Mouse (Mus musculus): ENCODE results near the gene Hivep3. TPM values are rescaled to one million over a fixed set of nuclear protein-coding genes. Genes with fewer than 3 reads are reported as not detected.

Hivep3 gene
- total and polyA plus RNA-seq, 3 experiments: 14.4 to 32.3 (median 21.2) TPM

GRCm38 (mm10) chr4:119991758-119992157, 258.2 kb downstream of the Hivep3 start:
- TF ChIP-seq POLR2A (IDR thresholded peaks at IDR 0.05; ENCODE audit: low read depth, low read length): no peak
- no peak for TF ChIP-seq KAT2A (IDR thresholded peaks at IDR 0.05; ENCODE audit: insufficient replicate concordance, low read length)
- TF ChIP-seq PAX5 (IDR thresholded peaks at IDR 0.05; ENCODE audit: low read length): no peak
- TF ChIP-seq HCFC1 (IDR thresholded peaks at IDR 0.05; ENCODE audit: low read depth, low read length): no peak
- TF ChIP-seq BHLHE40 (IDR thresholded peaks at IDR 0.05; ENCODE audit: low read depth, low read length): peak; percentile 58
- TF ChIP-seq SMC3 (IDR thresholded peaks at IDR 0.05; ENCODE audit: low read depth, low read length): no peak
- peaks cover 49 to 64% of the 10 kb centered on the region in 2 experiments for H3K4me1 ChIP-seq (ENCODE audit: control insufficient read depth in 1 of 2, insufficient read depth in 2 of 2)
- H3K4me2 ChIP-seq (ENCODE audit: insufficient read depth, low read depth, poor library complexity, severe bottlenecking): no peak overlapping the region
- no peak overlapping the region for H3K9ac ChIP-seq (ENCODE audit: insufficient read depth, low read depth)
- dilution Hi-C loops (cut with MboI; ENCODE audit: extremely low pct_ligation_motif_present, extremely low pct_unique_long_range_greater_than_20kb, low sequenced_read_pairs): no loop called here
- no peak overlapping the region for H3K4me3 ChIP-seq (replicated peaks in 1 of 3; ENCODE audit: low read depth in 2 of 3, low read length in 2 of 3, poor library complexity in 1 of 3)
- no peaks in the 10 kb centered on the region for H3K79me2 ChIP-seq (replicated peaks; ENCODE audit: control insufficient read depth, extremely low read depth, insufficient read depth, poor library complexity, severe bottlenecking)
- H3K36me3 ChIP-seq (replicated peaks in 1 of 2; ENCODE audit: control insufficient read depth in 1 of 2, insufficient read depth in 1 of 2, low read length in 1 of 2): peaks cover 0 to 5% of the 10 kb centered on the region in 2 experiments
- DNase-seq (ENCODE audit: extremely low read depth): no peak
- no peaks in the 10 kb centered on the region for H3K9me3 ChIP-seq (replicated peaks; ENCODE audit: low read length)
- in situ Hi-C loops (cut with MboI; ENCODE audit: low pct_ligation_motif_present, low pct_unique_long_range_greater_than_20kb, low sequenced_read_pairs): no loop called here
- no peak overlapping the region for H3K27ac ChIP-seq (ENCODE audit: insufficient read depth, low read depth)
- H3K27me3 ChIP-seq (replicated peaks): no peaks in the 10 kb centered on the region

GRCm38 (mm10) chr4:119996377-119996776, 262.8 kb downstream of the Hivep3 start:
- no peak for DNase-seq (ENCODE audit: extremely low read depth)
- in situ Hi-C loops (cut with MboI; ENCODE audit: low pct_ligation_motif_present, low pct_unique_long_range_greater_than_20kb, low sequenced_read_pairs): no loop called here
- no peaks in the 10 kb centered on the region for H3K79me2 ChIP-seq (replicated peaks; ENCODE audit: control insufficient read depth, extremely low read depth, insufficient read depth, poor library complexity, severe bottlenecking)
- no peak overlapping the region for H3K4me3 ChIP-seq (replicated peaks in 1 of 3; ENCODE audit: low read depth in 2 of 3, low read length in 2 of 3, poor library complexity in 1 of 3)
- dilution Hi-C loops (cut with MboI; ENCODE audit: extremely low pct_ligation_motif_present, extremely low pct_unique_long_range_greater_than_20kb, low sequenced_read_pairs): no loop called here
- H3K36me3 ChIP-seq (replicated peaks in 1 of 2; ENCODE audit: control insufficient read depth in 1 of 2, insufficient read depth in 1 of 2, low read length in 1 of 2): peaks cover 0 to 6% of the 10 kb centered on the region in 2 experiments
- H3K4me1 ChIP-seq (ENCODE audit: control insufficient read depth in 1 of 2, insufficient read depth in 2 of 2): peaks cover 36 to 53% of the 10 kb centered on the region in 2 experiments
- no peak overlapping the region for H3K4me2 ChIP-seq (ENCODE audit: insufficient read depth, low read depth, poor library complexity, severe bottlenecking)
- no peaks in the 10 kb centered on the region for H3K9me3 ChIP-seq (replicated peaks; ENCODE audit: low read length)
- no peak overlapping the region for H3K9ac ChIP-seq (ENCODE audit: insufficient read depth, low read depth)
- H3K27ac ChIP-seq (ENCODE audit: insufficient read depth, low read depth): no peak overlapping the region
- no peaks in the 10 kb centered on the region for H3K27me3 ChIP-seq (replicated peaks)
- TF ChIP-seq RAD21 (IDR thresholded peaks at IDR 0.05; ENCODE audit: low read depth, low read length): peak; percentile 67
- TF ChIP-seq ZMIZ1 (IDR thresholded peaks at IDR 0.05; ENCODE audit: low read depth, low read length): no peak
- peak; percentile 76 for TF ChIP-seq SMC3 (IDR thresholded peaks at IDR 0.05; ENCODE audit: low read depth, low read length)
- TF ChIP-seq CTCF (conservative IDR thresholded peaks at IDR 0.05 in 1 of 2, IDR thresholded peaks at IDR 0.05 in 1 of 2; ENCODE audit: low read depth in 2 of 2, low read length in 2 of 2): peak; percentile 54 to 75
- peak; percentile 95 for TF ChIP-seq MYC (IDR thresholded peaks at IDR 0.05; ENCODE audit: low read depth, low read length)

GRCm38 (mm10) chr4:119997351-119997750, 263.8 kb downstream of the Hivep3 start:
- dilution Hi-C loops (cut with MboI; ENCODE audit: extremely low pct_ligation_motif_present, extremely low pct_unique_long_range_greater_than_20kb, low sequenced_read_pairs): no loop called here
- Histone ChIP-seq H3K4me3 (replicated peaks in 1 of 3; ENCODE audit: low read depth in 2 of 3, low read length in 2 of 3, poor library complexity in 1 of 3) (no peak overlapping the region), H3K4me2 (ENCODE audit: insufficient read depth, low read depth, poor library complexity, severe bottlenecking) (no peak overlapping the region), H3K36me3 (replicated peaks in 1 of 2; ENCODE audit: control insufficient read depth in 1 of 2, insufficient read depth in 1 of 2, low read length in 1 of 2) (peaks cover 0 to 6% of the 10 kb centered on the region in 2 experiments), H3K9me3 (replicated peaks; ENCODE audit: low read length) (no peaks in the 10 kb centered on the region), H3K9ac (ENCODE audit: insufficient read depth, low read depth) (no peak overlapping the region), H3K79me2 (replicated peaks; ENCODE audit: control insufficient read depth, extremely low read depth, insufficient read depth, poor library complexity, severe bottlenecking) (no peaks in the 10 kb centered on the region), H3K27ac (ENCODE audit: insufficient read depth, low read depth) (no peak overlapping the region), H3K27me3 (replicated peaks) (no peaks in the 10 kb centered on the region), H3K4me1 (ENCODE audit: control insufficient read depth in 1 of 2, insufficient read depth in 2 of 2) (peaks cover 28 to 45% of the 10 kb centered on the region in 2 experiments)
- TF ChIP-seq SIN3A (IDR thresholded peaks at IDR 0.05; ENCODE audit: low read length) (no peak), E2F4 (IDR thresholded peaks at IDR 0.05; ENCODE audit: insufficient replicate concordance, low read depth, low read length) (no peak), ELF1 (IDR thresholded peaks at IDR 0.05; ENCODE audit: low read depth, low read length) (no peak), CHD1 (IDR thresholded peaks at IDR 0.05; ENCODE audit: low read depth, low read length) (no peak), RAD21 (IDR thresholded peaks at IDR 0.05; ENCODE audit: low read depth, low read length) (no peak), POLR2A (IDR thresholded peaks at IDR 0.05; ENCODE audit: low read depth, low read length) (no peak), TBP (conservative IDR thresholded peaks at IDR 0.05; ENCODE audit: low read depth, low read length) (no peak), HCFC1 (IDR thresholded peaks at IDR 0.05; ENCODE audit: low read depth, low read length) (no peak), TCF12 (IDR thresholded peaks at IDR 0.05; ENCODE audit: low read depth, low read length) (no peak), MXI1 (IDR thresholded peaks at IDR 0.05; ENCODE audit: low read depth, low read length) (no peak), BHLHE40 (IDR thresholded peaks at IDR 0.05; ENCODE audit: low read depth, low read length) (no peak), IRF4 (IDR thresholded peaks at IDR 0.05; ENCODE audit: low read depth, low read length) (no peak), SMC3 (IDR thresholded peaks at IDR 0.05; ENCODE audit: low read depth, low read length) (no peak), NRF1 (IDR thresholded peaks at IDR 0.05; ENCODE audit: low read depth, low read length) (no peak), MAZ (IDR thresholded peaks at IDR 0.05; ENCODE audit: low read depth, low read length) (no peak)
- no peak for DNase-seq (ENCODE audit: extremely low read depth)
- in situ Hi-C loops (cut with MboI; ENCODE audit: low pct_ligation_motif_present, low pct_unique_long_range_greater_than_20kb, low sequenced_read_pairs): no loop called here
